Mouse (Mus musculus) embryonic fibroblast, embryonic 13.5 days (primary cell): Measurements from ENCODE around the gene Gm1043.

ENCODE experiments used
- CTCF ChIP-seq: IDR thresholded peaks from 2 replicates; pipeline ENCODE4 v1.5.1; 2011; ENCODE audit warnings: mild to moderate bottlenecking, control low read depth, low read length, moderate library complexity, borderline replicate concordance; ENCODE audit not compliant: insufficient read depth
- POLR2A ChIP-seq: IDR thresholded peaks from 2 replicates; pipeline ENCODE4 v1.6.1; 2011; ENCODE audit warnings: low read depth, mild to moderate bottlenecking, control low read depth, low read length, moderate library complexity

- TF ChIP-seq CTCF (no peak), POLR2A (no peak)
Measured at GRCm38 (mm10) chr5:37035896-37036295, 49.3 kb upstream of the Gm1043 start.
